Mouse (Mus musculus) stomach, postnatal 0 days (tissue): ENCODE measurements around the gene Copz2. TPM values are rescaled to one million over a fixed set of nuclear protein-coding genes. Genes with fewer than 3 reads are reported as not detected.

ENCODE experiments used
- ATAC-seq: fragments of 200-750 bp; cut with Nextera tagmentation; 2 replicates; pipeline ENCODE4 v1.8.0; 2017; ENCODE audit not compliant: low FRiP score, low TSS enrichment
- DNase-seq: peaks from one replicate; pipeline ENCODE4 v3.0.0-alpha.2; 2016; ENCODE audit warnings: low spot score
- H3K27ac ChIP-seq: fragments of 300-500 bp; sonication (generic); replicated peaks from 2 replicates; pipeline ENCODE4 v1.5.1; 2014; ENCODE audit warnings: mild to moderate bottlenecking, control low read depth
- H3K27me3 ChIP-seq: fragments of 300-500 bp; sonication (generic); 2 replicates; pipeline ENCODE4 v1.6.1; 2014; ENCODE audit warnings: low read length; ENCODE audit not compliant: control insufficient read depth, insufficient read depth
- H3K36me3 ChIP-seq: fragments of 300-500 bp; sonication (generic); 2 replicates; pipeline ENCODE4 v1.6.1; 2014; ENCODE audit warnings: low read length, mixed read lengths; ENCODE audit not compliant: control insufficient read depth, insufficient read depth
- H3K4me1 ChIP-seq: fragments of 300-500 bp; sonication (generic); replicated peaks from 2 replicates; pipeline ENCODE4 v1.6.1; 2014; ENCODE audit warnings: antibody characterized with exemption; ENCODE audit not compliant: control insufficient read depth, insufficient read depth
- H3K4me2 ChIP-seq: fragments of 300-500 bp; sonication (generic); replicated peaks from 2 replicates; pipeline ENCODE4 v1.6.1; 2014; ENCODE audit warnings: low read depth, mild to moderate bottlenecking, control low read depth, moderate library complexity
- H3K4me3 ChIP-seq: fragments of 300-500 bp; sonication (generic); 2 replicates; pipeline ENCODE4 v1.5.1; 2014; ENCODE audit warnings: low read depth, low read length, control low read depth
- H3K9ac ChIP-seq: fragments of 300-500 bp; sonication (generic); 2 replicates; pipeline ENCODE4 v1.6.1; 2014; ENCODE audit warnings: mild to moderate bottlenecking, low read length, control low read depth, mixed read lengths
- H3K9me3 ChIP-seq: fragments of 300-500 bp; sonication (generic); 2 replicates; pipeline ENCODE4 v1.6.1; 2016; ENCODE audit warnings: low read length; ENCODE audit not compliant: control insufficient read depth
- CTCF ChIP-seq: IDR thresholded peaks from 2 replicates; pipeline ENCODE4 v1.5.1; 2016; ENCODE audit warnings: antibody characterized with exemption, low read depth, mild to moderate bottlenecking, moderate library complexity
- EP300 ChIP-seq: optimal IDR thresholded peaks from 2 replicates; pipeline ENCODE3; 2016; ENCODE audit warnings: antibody characterized with exemption
- WGBS: fragments of 180-500 bp; shearing (Covaris S2); extraction: QIAGEN DNeasy Blood & Tissue Kit; methylation state at CpG from one replicate; pipeline ENCODE4 v1.1.7; 2014; 5-methylcytosine and 5-hydroxymethylcytosine counted together
- polyA plus RNA-seq: library from polyadenylated mRNA; unstranded; fragments of >200 nt; fragmentation: Nextera tagmentation; extraction: Ambion mirVana; gene quantifications from 2 replicates; pipeline ENCODE4 v1.2.1, GENCODE M21; 2015

Gene Copz2
- polyA plus RNA-seq, 1 experiment from 2014 or later: 95.1 TPM

DNA sequence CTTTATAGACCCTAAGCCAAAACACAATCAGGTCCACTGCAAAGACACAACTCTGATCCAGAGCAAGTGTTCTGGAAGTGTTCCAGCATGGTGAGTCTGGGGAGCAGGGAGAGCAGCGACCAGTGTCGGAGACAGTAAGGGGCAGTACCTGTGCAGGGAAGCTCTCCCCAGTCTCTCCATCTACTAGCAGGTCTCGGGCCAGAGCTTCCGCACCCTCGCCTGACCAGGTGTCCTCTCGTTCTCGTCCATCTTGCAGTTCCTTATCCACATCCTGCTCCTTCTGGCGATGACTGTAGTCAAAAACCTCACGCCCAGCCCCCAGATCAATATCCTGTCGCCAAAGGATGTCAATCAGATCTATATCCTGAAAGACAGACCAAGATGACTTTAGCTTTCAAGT is 27.7 kb upstream of the Copz2 start:
- Histone ChIP-seq H3K4me1 (peaks cover 15% of the 10 kb centered on the region), H3K27me3 (no peaks in the 10 kb centered on the region), H3K27ac (no peak overlapping the region), H3K9ac (no peak overlapping the region), H3K9me3 (no peaks in the 10 kb centered on the region), H3K36me3 (peaks cover 34% of the 10 kb centered on the region), H3K4me2 (no peak overlapping the region), H3K4me3 (no peak overlapping the region)
- WGBS: 88% methylated on average over 10 of the region's 10 CpGs
- DNase-seq (no peak), ATAC-seq (no peak)
- no peak for TF ChIP-seq CTCF
- TF ChIP-seq EP300: no peak

DNA sequence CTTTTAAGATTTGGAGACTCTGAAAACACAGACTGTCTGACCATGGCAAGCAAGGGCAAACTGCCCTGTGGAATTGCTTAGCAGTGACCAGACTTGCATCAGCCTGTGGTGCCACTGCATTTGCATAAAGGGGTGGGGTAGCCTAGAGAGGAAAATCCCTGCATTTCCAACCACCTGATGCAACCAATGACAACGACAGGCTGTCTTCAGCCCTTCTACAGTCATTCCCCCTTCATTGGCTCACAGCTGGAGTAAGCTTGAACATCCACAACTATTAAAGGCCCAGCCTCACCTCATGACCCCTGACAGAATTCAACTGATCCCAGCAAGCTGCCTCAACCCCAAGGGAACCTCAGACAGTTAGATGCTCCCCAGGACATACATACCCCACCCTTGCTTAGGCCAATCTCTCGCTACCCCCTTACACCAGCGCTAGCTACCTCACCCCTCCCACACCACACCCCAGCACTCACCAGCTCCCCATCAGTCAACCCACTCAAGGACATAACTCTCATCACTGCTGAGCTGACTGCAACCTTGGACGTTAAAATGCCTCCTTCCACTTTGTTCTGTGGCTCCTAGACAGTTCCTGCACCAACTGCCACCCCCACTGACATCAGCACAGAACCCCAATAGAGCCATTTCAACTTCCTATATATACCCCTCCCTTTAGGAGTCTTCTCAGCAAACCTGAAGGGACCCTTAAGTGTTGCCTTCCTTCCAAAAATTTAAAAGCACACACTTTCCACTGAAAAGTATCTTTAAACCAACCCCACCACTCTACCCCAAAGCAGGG is 26.8 kb upstream of the Copz2 start:
- no peaks in the 10 kb centered on the region for H3K9me3 ChIP-seq
- peak; percentile 26 for DNase-seq
- ATAC-seq: peak; percentile 33; the same call in 1 of the 2 replicates
- H3K36me3 ChIP-seq: peaks cover 32% of the 10 kb centered on the region
- H3K4me3 ChIP-seq: no peak overlapping the region
- H3K9ac ChIP-seq: peak overlapping the region; percentile 52; the same call in 1 of the 2 replicates
- TF ChIP-seq EP300 (no peak), CTCF (no peak)
- no peaks in the 10 kb centered on the region for H3K27me3 ChIP-seq
- 37% methylated on average over 4 of the region's 4 CpGs for WGBS
- 0 out of 2 replicates have a peak overlapping the region, but pooled peaks have one; percentile 45 for H3K27ac ChIP-seq
- peak overlapping the region; percentile 72 for H3K4me2 ChIP-seq
- H3K4me1 ChIP-seq: peaks cover 22% of the 10 kb centered on the region

DNA sequence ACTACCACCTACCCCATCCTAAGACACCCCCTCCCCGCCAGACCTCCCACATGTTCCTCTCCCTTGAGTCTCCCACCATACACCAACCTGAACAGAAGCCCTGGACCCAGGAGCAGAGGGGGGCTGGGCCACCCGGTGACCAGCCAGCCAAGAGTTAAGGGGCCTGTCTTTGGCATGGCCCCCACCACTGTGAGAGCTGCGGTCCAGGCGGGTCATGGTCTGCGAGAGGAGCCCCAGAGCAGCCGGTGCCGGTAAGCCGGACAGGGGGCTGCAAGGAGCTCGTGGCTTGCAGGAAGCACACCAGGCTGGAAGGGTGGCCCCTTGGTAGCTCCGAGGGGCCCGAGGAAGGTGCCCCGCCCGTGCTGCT is 26.2 kb upstream of the Copz2 start:
- peaks cover 29% of the 10 kb centered on the region for H3K36me3 ChIP-seq
- peak overlapping the region; percentile 52 for H3K9ac ChIP-seq
- ATAC-seq (peak; percentile 4; the same call in 1 of the 2 replicates), DNase-seq (no peak)
- H3K4me3 ChIP-seq: peak overlapping the region; percentile 42
- H3K4me1 ChIP-seq: peaks cover 22% of the 10 kb centered on the region
- no peaks in the 10 kb centered on the region for H3K27me3 ChIP-seq
- TF ChIP-seq EP300 (no peak), CTCF (no peak)
- H3K4me2 ChIP-seq: peak overlapping the region; percentile 72
- no peaks in the 10 kb centered on the region for H3K9me3 ChIP-seq
- 0 out of 2 replicates have a peak overlapping the region, but pooled peaks have one; percentile 24 for H3K27ac ChIP-seq
- WGBS: 12% methylated on average over 13 of the region's 13 CpGs

DNA sequence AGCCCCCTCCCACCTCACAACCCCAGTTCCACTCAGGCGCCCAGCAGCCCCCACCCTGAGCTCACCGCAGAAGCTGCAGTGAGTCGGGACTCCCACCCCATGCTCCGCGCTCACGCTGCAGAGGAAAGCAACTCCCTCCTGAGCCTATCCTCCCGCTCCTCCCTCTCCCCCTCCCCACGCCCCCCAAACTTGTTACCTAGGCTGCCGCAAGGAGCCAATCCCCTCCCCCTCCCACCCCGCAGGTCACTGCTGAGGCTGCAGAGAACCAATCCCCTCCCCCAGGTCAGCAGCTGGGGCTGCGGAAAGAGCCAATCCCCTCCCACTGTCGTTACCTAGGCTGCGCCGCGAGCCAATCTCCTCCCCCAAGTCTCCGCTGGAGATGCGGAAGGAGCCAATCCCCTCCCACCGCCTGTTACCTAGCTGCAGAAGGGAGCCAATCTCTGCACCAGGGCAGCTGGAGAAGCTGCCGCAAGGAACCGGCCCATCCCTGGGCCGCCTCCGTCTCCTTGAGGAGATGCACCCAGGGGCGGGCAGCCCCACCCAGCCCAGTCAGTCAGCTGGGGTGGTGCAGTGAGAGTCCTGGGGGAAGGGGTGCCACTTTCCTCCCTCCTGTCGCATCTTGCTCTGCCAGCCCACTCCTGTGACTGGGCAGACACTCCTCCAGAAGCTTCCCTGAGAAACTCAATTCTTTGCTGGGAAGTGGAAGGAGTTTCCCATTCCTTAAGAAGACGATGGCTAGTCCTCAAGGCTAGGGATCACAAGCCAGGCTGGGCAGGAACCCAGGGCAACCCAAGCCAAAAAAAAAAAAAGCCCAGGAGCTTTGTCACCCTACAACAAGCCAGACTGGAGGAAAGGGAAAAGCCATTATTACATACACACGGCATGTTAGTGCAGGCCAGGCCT is 25.5 kb upstream of the Copz2 start:
- DNase-seq (peak; percentile 93), ATAC-seq (peak; percentile 86)
- Histone ChIP-seq H3K9me3 (no peaks in the 10 kb centered on the region), H3K36me3 (peaks cover 22% of the 10 kb centered on the region), H3K27ac (peak overlapping the region; percentile 78), H3K4me3 (peak overlapping the region; percentile 42), H3K4me1 (peaks cover 22% of the 10 kb centered on the region), H3K27me3 (no peaks in the 10 kb centered on the region), H3K4me2 (peak overlapping the region; percentile 72), H3K9ac (peak overlapping the region; percentile 52)
- WGBS: under 1% methylated on average over 24 of the region's 26 CpGs
- TF ChIP-seq EP300 (no peak), CTCF (no peak)

DNA sequence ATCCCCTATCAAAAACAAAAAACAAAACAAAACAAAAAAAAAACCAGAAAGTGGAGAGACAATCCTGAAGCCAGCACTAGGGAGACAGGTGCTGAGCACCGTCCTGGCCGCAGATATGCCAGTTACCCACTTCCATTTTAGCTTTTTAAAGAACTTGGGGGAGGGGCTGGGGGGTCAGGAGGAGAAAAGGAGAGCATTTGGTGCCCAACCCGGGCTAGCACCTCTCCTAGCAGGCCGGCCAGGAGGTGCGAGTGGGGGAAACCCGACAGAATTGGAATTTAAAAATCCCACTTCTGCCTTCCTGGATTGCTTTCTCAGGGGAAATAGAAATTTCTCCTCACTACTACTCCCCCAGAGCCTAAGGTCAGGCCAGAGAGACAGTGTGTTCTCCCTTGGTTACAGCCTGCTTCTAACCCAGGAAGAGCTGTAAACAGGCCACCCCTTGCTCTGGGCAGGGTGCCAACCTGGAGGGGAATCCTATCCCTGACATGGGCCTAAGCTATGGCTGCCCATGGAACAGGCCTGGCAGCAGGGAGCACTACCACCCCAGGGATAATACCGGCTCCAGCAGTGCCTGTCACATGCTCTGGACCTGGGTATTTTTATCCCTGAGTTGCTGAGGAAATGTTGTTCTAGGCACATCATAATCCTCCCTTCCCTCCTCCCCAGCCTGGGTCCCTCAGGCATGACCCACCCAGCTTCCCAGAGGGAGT is 24.7 kb upstream of the Copz2 start:
- peak overlapping the region; percentile 47; the same call in 1 of the 2 replicates for H3K9ac ChIP-seq
- no peak for TF ChIP-seq EP300
- TF ChIP-seq CTCF: 0 out of 2 replicates have a peak, but pooled peaks have one; percentile 18
- WGBS: 28% methylated on average over 7 of the region's 7 CpGs
- H3K4me2 ChIP-seq: peak overlapping the region; percentile 72
- DNase-seq (peak; percentile 62), ATAC-seq (no peak)
- H3K36me3 ChIP-seq: peaks cover 15% of the 10 kb centered on the region
- 0 out of 2 replicates have a peak overlapping the region, but pooled peaks have one; percentile 42 for H3K4me3 ChIP-seq
- H3K4me1 ChIP-seq: peaks cover 22% of the 10 kb centered on the region
- no peaks in the 10 kb centered on the region for H3K27me3 ChIP-seq
- no peaks in the 10 kb centered on the region for H3K9me3 ChIP-seq
- peak overlapping the region; percentile 78 for H3K27ac ChIP-seq
